Mouse (Mus musculus): ENCODE results near the gene 3830406C13Rik.

DNA sequence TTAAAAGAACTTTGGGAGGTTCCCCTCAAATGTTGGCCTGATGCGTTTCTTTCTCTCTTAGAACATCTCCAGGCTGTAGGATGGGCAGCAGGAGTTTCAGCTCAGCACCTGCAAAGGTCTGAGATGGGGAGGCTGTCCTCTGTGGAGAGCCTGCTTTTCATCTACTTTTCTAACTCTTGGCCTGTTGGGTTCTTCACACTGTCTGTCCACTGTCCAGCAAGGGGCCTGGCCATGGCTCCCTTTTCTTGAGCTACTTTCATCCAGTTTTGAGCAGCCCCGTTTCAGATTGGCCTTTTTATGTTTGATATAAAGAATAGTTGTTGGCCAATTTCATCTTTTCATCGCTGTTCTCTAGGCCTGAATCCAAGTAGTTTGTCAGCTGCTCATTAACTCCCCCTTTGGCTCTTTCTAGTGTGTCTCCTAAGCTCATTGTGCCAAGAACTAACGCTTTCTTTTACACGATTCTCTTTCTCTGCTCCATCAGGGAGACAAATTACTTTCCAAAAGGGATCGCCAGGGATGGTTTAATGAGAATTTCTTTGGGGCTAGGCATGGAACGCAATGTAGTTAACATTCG, 53.5 kb downstream of the 3830406C13Rik start:
- TF ChIP-seq CTCF (IDR thresholded peaks at IDR 0.05; ENCODE audit: low read depth) (no peak), EP300 (IDR thresholded peaks at IDR 0.05; ENCODE audit: low read depth) (no peak)
